Mouse (Mus musculus) limb, embryonic 14.5 days (tissue): ENCODE results near the gene Hmga1b. TPM values are rescaled to one million over a fixed set of nuclear protein-coding genes. Genes with fewer than 3 reads are reported as not detected.

Experiments
- ATAC-seq: fragments of 200-750 bp; cut with Nextera tagmentation; 2 replicates; pipeline ENCODE4 v1.8.0; 2017; ENCODE audit warnings: low read depth, moderate number of reproducible peaks, moderate TSS enrichment; ENCODE audit not compliant: low FRiP score
- DNase-seq: peaks from one replicate; pipeline ENCODE4 v3.0.0-alpha.2; 2015; ENCODE audit warnings: low spot score
- H3K27ac ChIP-seq: fragments of 300-500 bp; sonication (generic); replicated peaks from 2 replicates; pipeline ENCODE4 v1.5.1; 2014; ENCODE audit warnings: low read depth, mild to moderate bottlenecking, low read length, moderate library complexity, mixed read lengths
- H3K27me3 ChIP-seq: fragments of 300-500 bp; sonication (generic); 2 replicates; pipeline ENCODE4 v1.6.1; 2014; ENCODE audit warnings: low read length, mixed read lengths; ENCODE audit not compliant: control insufficient read depth, insufficient read depth
- H3K36me3 ChIP-seq: fragments of 300-500 bp; sonication (generic); 2 replicates; pipeline ENCODE4 v1.6.1; 2014; ENCODE audit warnings: mild to moderate bottlenecking, low read length, moderate library complexity, mixed read lengths; ENCODE audit not compliant: control insufficient read depth, insufficient read depth
- H3K4me1 ChIP-seq: fragments of 300-500 bp; sonication (generic); 2 replicates; pipeline ENCODE4 v1.6.1; 2014; ENCODE audit warnings: antibody characterized with exemption, low read length, mixed read lengths; ENCODE audit not compliant: control insufficient read depth, insufficient read depth
- H3K4me2 ChIP-seq: fragments of 300-500 bp; sonication (generic); replicated peaks from 2 replicates; pipeline ENCODE4 v1.6.1; 2014; ENCODE audit warnings: low read depth, mild to moderate bottlenecking, low read length, moderate library complexity; ENCODE audit not compliant: severe bottlenecking
- H3K4me3 ChIP-seq: fragments of 300-500 bp; sonication (generic); replicated peaks from 2 replicates; pipeline ENCODE4 v1.5.1; 2014; ENCODE audit warnings: low read length
- H3K9ac ChIP-seq: fragments of 300-500 bp; sonication (generic); 2 replicates; pipeline ENCODE4 v1.6.1; 2014; ENCODE audit warnings: mild to moderate bottlenecking, low read depth, low read length, moderate library complexity; ENCODE audit not compliant: severe bottlenecking
- H3K9me3 ChIP-seq: fragments of 300-500 bp; sonication (generic); 2 replicates; pipeline ENCODE4 v1.6.1; 2016; ENCODE audit warnings: low read length; ENCODE audit not compliant: control insufficient read depth
- POLR2A ChIP-seq: fragments of 200-500 bp; IDR thresholded peaks from 2 replicates; pipeline ENCODE4 v1.8.0; 2012; ENCODE audit warnings: inconsistent platforms, mild to moderate bottlenecking, moderate library complexity, borderline replicate concordance; ENCODE audit not compliant: insufficient read depth, insufficient read length; ENCODE audit errors: extremely low read depth
- WGBS: fragments of 180-500 bp; shearing (Covaris S2); extraction: QIAGEN DNeasy Blood & Tissue Kit; methylation state at CpG from one replicate; pipeline ENCODE4 v1.1.7; 2014; 5-methylcytosine and 5-hydroxymethylcytosine counted together
- polyA plus RNA-seq, 2 experiments: library from polyadenylated mRNA; depleted of rRNA in 1 of 2; stranded (reverse) in 1 of 2; unstranded in 1 of 2; fragments of >200 nt; fragmentation: Nextera tagmentation in 1 of 2; extraction: Ambion mirVana in 1 of 2; gene quantifications; 2 replicates each; pipeline versions ENCODE4 v1.2.1 to v1.2.3; 2012 to 2014

Gene Hmga1b
- polyA plus RNA-seq, 2 experiments, result 1.8 to 4.2 TPM

DNA sequence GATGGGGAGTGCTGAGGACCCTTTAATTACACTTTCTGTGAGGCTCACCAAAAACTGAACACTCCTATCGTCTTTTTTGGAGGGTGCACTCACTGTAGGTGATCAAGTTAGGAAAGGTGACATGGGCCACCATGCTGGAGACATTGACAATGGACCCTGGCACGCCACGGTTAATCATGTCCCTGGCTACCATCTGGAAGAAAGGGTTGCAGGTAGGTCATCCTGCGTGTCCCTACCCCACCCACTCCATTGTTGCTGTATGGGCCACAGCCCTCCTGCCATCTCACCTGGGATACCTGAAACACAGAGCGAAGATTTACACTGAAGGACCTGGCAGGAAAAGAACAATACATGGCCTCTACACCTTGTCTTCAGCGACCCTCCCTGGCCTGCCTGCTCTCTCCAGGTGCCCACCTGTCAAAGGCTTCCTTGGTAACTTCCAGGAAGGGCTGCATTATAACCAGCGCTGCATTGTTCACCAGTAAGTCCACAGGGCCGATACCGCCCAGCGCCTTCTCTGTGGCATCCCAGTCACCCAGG, 32.2 kb upstream of the Hmga1b start:
- Histone ChIP-seq H3K4me1 (peaks cover 14% of the 10 kb centered on the region; the same call in 1 of the 2 replicates), H3K9me3 (no peaks in the 10 kb centered on the region), H3K4me3 (no peak overlapping the region), H3K9ac (no peak overlapping the region), H3K36me3 (no peaks in the 10 kb centered on the region), H3K4me2 (no peak overlapping the region), H3K27me3 (no peaks in the 10 kb centered on the region), H3K27ac (no peak overlapping the region)
- TF ChIP-seq POLR2A, result no peak
- no peak for ATAC-seq
- WGBS, result 88% methylated on average over 10 of the region's 10 CpGs
- no peak for DNase-seq

DNA sequence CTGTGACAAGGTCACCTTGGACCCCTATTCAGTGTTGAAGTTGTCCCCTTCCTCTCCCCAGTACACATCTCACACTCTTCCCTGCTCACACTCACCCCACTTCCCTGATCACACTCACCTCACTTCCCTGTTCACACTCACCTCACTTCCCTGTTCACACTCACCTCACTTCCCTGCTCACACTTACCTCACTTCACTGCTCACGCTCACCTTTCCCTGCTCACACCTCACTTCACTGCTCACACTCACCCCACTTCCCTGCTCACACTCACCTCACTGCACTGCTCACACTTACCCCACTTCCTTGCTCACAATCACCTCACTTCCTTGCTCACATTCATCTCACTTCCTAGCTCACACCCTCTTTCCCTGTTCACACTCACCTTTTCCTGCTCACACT, 31.2 kb upstream of the Hmga1b start:
- no peak for TF ChIP-seq POLR2A
- WGBS, result 100% methylated on average over 1 of the region's 1 CpGs
- H3K4me3 ChIP-seq, result no peak overlapping the region
- ATAC-seq, result no peak
- no peaks in the 10 kb centered on the region for H3K36me3 ChIP-seq
- H3K27me3 ChIP-seq, result no peaks in the 10 kb centered on the region
- peak overlapping the region; percentile 52; the same call in 1 of the 2 replicates for H3K27ac ChIP-seq
- H3K4me2 ChIP-seq, result no peak overlapping the region
- no peak for DNase-seq
- H3K9me3 ChIP-seq, result no peaks in the 10 kb centered on the region
- H3K4me1 ChIP-seq, result peaks cover 14% of the 10 kb centered on the region; the same call in 1 of the 2 replicates
- no peak overlapping the region for H3K9ac ChIP-seq

DNA sequence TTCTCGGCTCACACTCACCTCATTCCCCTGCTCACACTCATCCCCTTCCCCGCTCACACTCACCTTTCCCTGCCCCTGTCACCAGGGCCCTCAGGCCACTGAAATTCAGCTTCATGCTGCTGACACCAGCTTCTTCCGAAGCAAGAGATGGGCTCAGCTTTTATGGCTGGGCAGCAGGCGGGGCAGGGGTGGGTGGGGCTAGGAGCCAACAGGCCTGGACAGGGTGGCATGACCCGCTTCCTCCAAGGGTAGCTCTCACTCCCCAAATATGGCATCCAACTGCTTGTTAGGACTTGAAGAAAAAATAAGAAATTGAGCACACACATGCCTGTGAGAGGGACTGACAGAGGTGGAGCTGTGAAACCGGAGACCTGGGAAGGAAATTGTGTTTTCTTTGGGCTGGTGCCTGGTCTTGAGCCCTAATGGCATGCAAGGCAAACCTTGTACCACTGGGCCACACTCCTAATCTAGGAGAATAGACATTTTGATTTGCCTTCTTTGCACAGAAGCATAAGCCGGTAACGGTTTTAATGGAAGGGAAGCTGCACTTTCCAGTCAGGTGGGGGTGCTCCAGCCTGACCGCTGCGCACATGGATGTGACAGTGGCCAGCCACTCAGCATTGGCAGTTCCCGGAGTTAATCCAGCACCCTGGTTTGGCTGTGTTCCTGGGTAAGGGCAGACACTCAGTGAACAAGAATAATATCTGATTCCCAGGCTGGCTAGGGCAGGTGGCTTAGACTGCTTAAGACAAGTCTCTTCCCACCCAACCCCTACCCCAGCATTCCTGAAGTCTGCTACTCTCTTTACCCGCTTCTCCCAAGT, 30.5 kb upstream of the Hmga1b start, which contains the start of gene Cbr2:
Gene Cbr2 (minus strand): TSS at position 257 of the 823 bp plus-strand sequence.
- Histone ChIP-seq H3K27ac (peak within 1 kb of the TSS; percentile 52; the same call in 1 of the 2 replicates), H3K36me3 (no peaks in the 10 kb centered on the region), H3K9me3 (no peaks in the 10 kb centered on the region), H3K4me1 (peaks cover 9% of the 10 kb centered on the region; the same call in 1 of the 2 replicates), H3K4me3 (no peak within 1 kb of the TSS), H3K4me2 (0 out of 2 replicates have a peak within 1 kb of the TSS, but pooled peaks have one; percentile 5), H3K27me3 (no peaks in the 10 kb centered on the region), H3K9ac (no peak within 1 kb of the TSS)
- no peak for TF ChIP-seq POLR2A
- DNase-seq (peak; percentile 69), ATAC-seq (peak; percentile 24; the same call in 1 of the 2 replicates)
- 55% methylated on average over 12 of the region's 12 CpGs for WGBS

DNA sequence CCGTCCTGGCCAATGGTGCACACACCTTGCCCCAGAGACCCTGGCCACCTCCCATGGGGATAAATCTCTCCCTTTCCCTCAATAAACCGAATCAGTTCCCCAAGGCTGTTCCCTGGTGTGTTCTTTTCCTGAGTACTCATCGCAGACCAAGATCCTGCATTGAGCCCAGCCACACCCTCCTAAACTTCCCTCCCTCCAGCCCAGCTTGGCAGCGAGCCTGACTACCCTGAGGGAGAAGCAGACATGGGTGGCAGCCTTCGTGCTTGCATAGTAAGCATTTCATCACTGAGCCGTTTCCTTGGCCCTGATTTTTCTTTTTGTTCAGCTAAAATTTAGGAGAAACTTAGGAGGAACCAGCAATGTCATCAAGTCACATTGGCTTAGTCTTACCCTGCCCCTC, 29.1 kb upstream of the Hmga1b start:
- no peak overlapping the region for H3K9ac ChIP-seq
- no peaks in the 10 kb centered on the region for H3K27me3 ChIP-seq
- TF ChIP-seq POLR2A, result no peak
- no peaks in the 10 kb centered on the region for H3K36me3 ChIP-seq
- H3K4me1 ChIP-seq, result peaks cover 9% of the 10 kb centered on the region; the same call in 1 of the 2 replicates
- ATAC-seq (no peak), DNase-seq (no peak)
- 48% methylated on average over 6 of the region's 6 CpGs for WGBS
- H3K27ac ChIP-seq, result no peak overlapping the region
- no peaks in the 10 kb centered on the region for H3K9me3 ChIP-seq
- no peak overlapping the region for H3K4me3 ChIP-seq
- H3K4me2 ChIP-seq, result no peak overlapping the region

DNA sequence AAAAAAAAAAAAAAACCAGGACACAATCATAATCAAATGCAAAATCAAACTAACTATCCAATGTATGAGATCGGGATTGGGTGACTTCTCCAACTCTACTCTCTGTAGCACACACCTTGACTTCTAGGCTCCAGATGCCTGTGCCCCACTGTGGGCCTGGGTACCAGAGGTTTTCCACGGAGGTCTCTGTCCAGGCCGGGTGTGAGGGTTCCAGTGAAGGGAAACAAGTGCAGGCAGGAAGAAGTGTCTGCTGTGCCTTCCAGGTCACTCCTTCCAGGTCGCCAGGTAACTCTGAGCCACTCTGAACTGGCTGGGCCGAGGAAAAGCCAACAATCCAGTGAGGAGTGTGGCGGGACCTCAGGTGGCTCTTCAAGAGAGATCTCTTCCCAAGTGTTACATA, 26.2 kb upstream of the Hmga1b start:
- H3K27ac ChIP-seq, result no peak overlapping the region
- TF ChIP-seq POLR2A, result no peak
- no peaks in the 10 kb centered on the region for H3K27me3 ChIP-seq
- H3K4me2 ChIP-seq, result no peak overlapping the region
- DNase-seq (no peak), ATAC-seq (no peak)
- H3K9me3 ChIP-seq, result no peaks in the 10 kb centered on the region
- no peak overlapping the region for H3K4me3 ChIP-seq
- H3K36me3 ChIP-seq, result no peaks in the 10 kb centered on the region
- no peak overlapping the region for H3K9ac ChIP-seq
- peaks cover 9% of the 10 kb centered on the region; the same call in 1 of the 2 replicates for H3K4me1 ChIP-seq
- WGBS, result 75% methylated on average over 6 of the region's 6 CpGs
